Mouse (Mus musculus): ENCODE measurements around the gene Tmem130.

- TF ChIP-seq CTCF (IDR thresholded peaks at IDR 0.05; ENCODE audit: extremely low read depth, insufficient read length, insufficient replicate concordance, low read depth, low read length) (no peak), POLR2A (IDR thresholded peaks at IDR 0.05; ENCODE audit: low read depth, low read length) (no peak)
Measured at GRCm38 (mm10) chr5:144786464-144786863, 24.8 kb upstream of the Tmem130 start.

All from small intestine, adult 2 months (tissue).